Mouse (Mus musculus) lung, postnatal 4 days (tissue): ENCODE results near the gene Actrt2.

Experiments
- DNase-seq, 2 experiments: peaks; one replicate each; pipeline ENCODE4 v3.0.0; 2021

Actrt2 gene

GRCm38 (mm10) chr4:154682311-154682710, 14.6 kb upstream of the Actrt2 start:
- DNase-seq, result no peak

GRCm38 (mm10) chr4:154675441-154676000, 7.9 kb upstream of the Actrt2 start:
- DNase-seq, result no peak

DNA sequence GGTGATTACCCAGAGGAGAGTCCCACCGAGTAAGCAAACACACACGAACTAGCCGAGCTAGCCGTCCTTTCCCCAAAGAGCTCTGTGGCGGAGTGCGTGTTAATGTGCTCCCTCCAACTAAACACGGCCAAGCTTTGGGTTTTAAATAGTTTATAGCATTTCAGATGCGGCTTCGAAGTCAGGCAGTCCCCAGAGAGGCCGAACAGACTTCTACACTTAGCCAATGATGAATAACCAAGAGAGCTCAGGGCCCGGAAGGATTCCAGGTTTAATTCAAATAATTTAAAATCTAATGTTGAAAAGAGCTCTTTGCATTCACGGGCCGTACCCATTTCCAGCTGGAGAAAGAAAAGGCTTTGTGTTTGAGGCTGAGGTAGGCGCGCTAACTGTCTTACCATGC, 7.3 kb upstream of the Actrt2 start:
- no peak for DNase-seq

DNA sequence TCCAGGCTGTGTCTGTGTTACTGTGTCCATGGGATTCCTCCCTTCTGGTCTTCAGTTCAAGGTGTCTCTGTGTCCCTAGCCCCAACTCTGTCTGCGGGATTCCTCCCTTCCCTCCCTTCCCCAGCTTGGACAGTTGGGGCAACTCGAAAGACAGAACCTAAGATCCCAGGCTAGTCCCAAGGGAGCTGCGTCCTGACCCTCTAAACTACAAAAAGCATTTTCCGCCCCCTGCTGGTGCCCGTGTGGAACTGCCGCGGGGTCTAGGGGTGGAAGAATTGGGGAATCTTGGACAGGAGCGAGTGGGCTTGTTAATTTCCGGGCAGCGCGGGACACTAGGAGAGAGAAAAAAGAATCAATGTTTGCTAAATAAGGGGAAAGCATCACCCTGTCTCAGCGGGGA, 6.9 kb upstream of the Actrt2 start:
- peak; percentile 44 to 68 for DNase-seq

DNA sequence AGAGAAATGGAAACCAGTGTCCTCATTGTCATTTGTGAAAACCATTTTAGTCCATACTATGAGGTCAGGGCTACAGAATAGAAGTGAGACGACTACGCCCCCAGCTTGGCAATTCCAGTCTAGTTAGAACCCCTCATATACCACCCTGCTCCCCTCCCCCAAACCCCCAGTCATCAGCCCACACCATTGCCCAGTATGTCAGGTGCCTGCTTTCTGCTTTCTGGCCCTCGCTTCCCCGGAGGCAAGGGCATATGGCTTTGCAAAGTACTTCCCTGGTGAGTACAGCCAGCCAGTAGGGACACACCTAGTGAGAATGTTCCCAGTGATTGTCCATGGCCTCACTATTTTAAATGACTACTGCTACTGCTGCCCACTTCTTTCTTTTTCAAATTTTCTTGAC, 6.3 kb upstream of the Actrt2 start:
- DNase-seq, result no peak

DNA sequence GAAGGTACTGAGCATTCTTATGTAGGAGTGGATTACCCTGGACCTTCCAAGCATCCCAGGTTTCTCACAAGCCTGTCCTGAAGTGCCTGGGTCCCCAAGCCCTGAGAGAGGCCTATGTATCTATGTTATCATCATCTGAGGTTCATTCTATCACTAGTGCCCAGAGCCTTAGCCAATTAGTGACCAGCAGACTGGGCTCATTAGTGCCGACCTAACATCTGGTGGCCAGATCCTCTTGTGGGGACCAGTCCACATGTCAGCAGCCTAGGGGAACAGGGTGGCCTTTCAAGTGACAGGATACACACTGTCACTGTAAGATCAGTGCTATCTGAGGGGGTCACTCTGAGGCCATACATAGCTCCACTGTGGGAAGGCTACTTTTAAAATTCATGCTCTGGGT, 4.4 kb upstream of the Actrt2 start:
- no peak for DNase-seq

DNA sequence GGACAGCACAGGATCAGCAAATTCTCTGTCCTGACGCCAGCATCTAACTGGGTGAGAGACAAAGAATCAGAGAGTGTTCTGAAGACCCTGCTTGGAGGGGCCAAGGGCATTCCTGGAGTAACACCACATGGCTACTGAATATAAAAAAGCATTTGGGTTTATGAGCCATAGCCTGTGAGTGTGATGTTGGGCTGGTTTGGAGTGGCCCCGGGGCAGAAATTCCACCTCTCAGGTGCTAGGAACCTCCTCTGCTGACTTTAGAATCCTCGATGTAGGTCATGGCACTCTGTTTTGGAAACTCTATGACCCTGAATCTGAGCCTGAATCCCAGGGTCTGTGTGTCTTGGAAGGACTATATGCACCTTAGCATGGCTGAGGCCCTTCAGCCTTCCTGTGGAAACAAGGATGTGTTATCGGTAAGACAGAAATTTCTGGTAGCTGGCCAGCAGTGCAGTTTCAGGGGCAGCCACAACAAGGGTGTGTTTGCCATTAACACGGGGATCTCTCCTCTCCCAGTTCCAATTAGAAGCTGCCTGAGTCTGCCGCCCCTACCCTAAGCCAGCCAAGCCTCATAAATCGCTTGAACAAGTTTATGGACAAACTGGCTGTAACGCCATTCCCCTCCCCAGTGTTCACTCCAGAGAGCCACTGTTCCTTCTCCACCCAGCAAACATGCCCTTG, 3.7 kb upstream of the Actrt2 start:
- no peak for DNase-seq

DNA sequence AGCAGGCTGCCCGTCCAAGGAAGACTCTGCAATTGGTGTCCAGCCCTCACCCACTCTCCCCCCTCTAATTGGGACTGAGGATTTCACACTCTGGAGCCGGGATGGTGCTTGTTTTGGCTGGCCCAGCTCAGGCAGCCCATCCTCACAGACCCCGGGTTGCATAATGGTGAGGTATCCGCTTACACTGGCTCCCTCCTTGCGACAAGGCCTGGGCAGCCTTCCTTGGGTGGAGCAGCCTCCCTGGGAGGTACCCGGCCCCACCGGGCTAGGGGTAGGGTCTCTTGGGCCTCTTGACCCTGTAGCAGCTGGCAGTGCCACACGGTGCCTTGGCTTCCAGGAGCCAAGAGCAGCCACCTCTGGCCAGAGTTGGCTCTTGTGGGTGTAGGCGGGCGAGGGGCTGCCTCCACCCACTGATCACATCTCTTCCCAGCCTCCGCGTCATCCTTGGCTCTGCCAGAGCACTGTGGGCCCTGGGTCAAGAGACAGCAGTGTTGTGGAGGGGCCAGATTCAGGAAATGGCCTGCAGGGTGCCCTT, 4.9 kb downstream of the Actrt2 start:
- peak in 1 of 2 experiments; percentile 13 for DNase-seq

- no peak for DNase-seq
Measured at GRCm38 (mm10) chr4:154661256-154661655, 6.4 kb downstream of the Actrt2 start.

- DNase-seq, result no peak
Measured at GRCm38 (mm10) chr4:154660025-154660424, 7.6 kb downstream of the Actrt2 start.

DNA sequence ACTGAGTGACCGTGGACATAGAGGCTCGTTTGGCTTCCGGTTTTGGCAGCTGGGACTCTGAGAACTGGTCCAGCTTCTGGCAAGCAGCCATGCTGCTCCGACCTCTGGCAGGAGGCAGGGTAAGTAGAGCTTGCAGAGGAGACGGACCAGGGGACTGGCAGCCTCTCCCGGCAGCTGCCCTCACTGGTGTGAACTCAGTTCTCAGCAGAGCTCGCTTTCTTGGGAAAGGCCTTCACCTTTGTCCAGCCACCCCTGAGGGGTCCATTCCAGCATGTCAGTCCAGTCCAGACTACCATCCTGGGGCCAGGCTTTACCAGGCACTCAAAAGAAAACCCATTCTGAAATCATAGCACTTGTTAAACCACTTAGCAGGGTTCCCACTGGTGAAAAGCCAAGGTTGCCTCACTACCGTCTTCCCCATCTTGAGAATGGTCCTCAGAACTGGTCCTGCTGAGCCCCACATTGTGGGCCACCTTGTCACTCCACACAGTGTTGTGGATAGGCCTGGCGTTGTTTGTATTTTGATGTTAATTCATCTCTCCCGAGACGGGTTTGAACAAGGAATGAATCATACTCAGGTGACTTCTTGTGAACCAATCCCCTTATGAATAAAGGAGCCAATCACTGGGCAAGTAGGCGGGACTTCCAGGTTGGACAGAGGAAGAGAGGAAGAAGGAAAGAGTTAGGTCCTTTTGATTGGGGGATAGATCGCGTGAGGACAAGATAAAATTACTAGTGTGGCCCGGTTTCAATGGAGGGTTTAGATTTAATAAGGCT, 12.3 kb downstream of the Actrt2 start:
- DNase-seq, result peak; percentile 36 to 63

GRCm38 (mm10) chr4:154652494-154652893, 15.2 kb downstream of the Actrt2 start:
- no peak for DNase-seq

DNA sequence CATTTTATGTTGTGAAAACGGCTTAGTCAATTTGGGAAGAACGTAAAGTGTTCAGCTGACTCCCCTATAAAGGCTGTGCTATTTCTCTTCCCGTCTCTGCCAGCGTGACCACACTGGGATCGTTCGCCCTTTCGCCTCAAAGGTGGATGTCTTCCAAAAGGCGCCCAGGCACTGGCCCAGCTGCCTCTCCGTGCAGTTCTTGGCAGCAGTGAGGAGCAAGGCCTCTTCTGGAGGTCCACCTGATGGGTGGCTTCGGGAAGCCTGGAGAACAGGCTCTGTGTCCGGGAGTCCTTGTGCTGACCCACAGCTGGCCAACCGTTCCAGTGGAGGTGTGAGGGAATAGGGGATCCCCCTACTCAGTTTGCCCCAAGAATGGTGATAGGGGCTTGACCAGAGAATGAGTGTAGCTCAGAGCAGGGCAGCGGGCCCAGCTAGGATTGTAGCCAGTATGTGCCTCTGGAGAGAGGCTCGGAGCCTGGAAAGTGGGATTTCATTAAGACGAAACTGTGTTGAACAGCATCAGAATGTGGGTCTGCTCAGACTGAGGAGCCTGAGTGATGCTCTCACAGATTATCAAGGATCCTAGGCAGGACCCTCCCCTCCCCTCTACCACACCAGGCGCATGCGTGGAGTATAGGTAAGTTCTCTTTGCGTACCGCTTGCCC, 18.5 kb downstream of the Actrt2 start:
- no peak for DNase-seq

- DNase-seq, result no peak
Measured at GRCm38 (mm10) chr4:154642496-154642895, 25.2 kb downstream of the Actrt2 start.

- DNase-seq, result no peak
Measured at GRCm38 (mm10) chr4:154641296-154642110, 26.2 kb downstream of the Actrt2 start.

GRCm38 (mm10) chr4:154640443-154641295, 27.0 kb downstream of the Actrt2 start:
- DNase-seq, result no peak

GRCm38 (mm10) chr4:154639591-154640442, 27.9 kb downstream of the Actrt2 start:
- DNase-seq, result no peak

- peak; percentile 57 to 69 for DNase-seq
Measured at GRCm38 (mm10) chr4:154639126-154639525, 28.5 kb downstream of the Actrt2 start.

GRCm38 (mm10) chr4:154638320-154638886, 29.3 kb downstream of the Actrt2 start:
- DNase-seq, result no peak
